Comparison of ENCODE assay signal across 29 mouse cellular contexts in genomic region chr16:32948656-32949055, GRCm38 (mm10). TPM values are rescaled to one million over a fixed set of nuclear protein-coding genes. Genes with fewer than 3 reads are reported as not detected.
DNase-seq lines count a peak whose midpoint lies in the region; ATAC-seq and TF ChIP-seq lines count a peak whose summit lies in the region.
"Had no signal": no experiment of that assay in that cellular context is flagged by ENCODE, and none has a peak within 500 bp of the region (broad histone marks: within the 10 kb centered on the region; RNA-seq: fewer than 3 reads in every experiment).

No protein-coding gene starts in this region.

- H3K4me3 ChIP-seq in gastrocnemius, adult 2 months, result no peak overlapping the region
- no peak overlapping the region for H3K4me3 ChIP-seq in lung, postnatal 0 days (ENCODE audit: low read depth, low read length)
- H3K4me3 ChIP-seq: embryonic facial prominence, embryonic 12.5 days; embryonic facial prominence, embryonic 15.5 days; erythroblast, embryonic 14.5 days; forebrain, embryonic 12.5 days; heart, embryonic 12.5 days; heart, embryonic 15.5 days; intestine, embryonic 15.5 days; kidney, embryonic 15.5 days had no signal

- no peaks in the 10 kb centered on the region for H3K4me1 ChIP-seq in lung, postnatal 0 days (ENCODE audit: insufficient read depth, low read depth, low read length)
- H3K4me1 ChIP-seq: embryonic facial prominence, embryonic 12.5 days; forebrain, embryonic 12.5 days; intestine, embryonic 15.5 days had no signal

- H3K36me3 ChIP-seq in lung, postnatal 0 days (ENCODE audit: insufficient read depth, low read length), result no peaks in the 10 kb centered on the region
- H3K36me3 ChIP-seq: intestine, embryonic 15.5 days had no signal

- no peak for TF ChIP-seq EP300 in lung, postnatal 0 days (IDR thresholded peaks at IDR 0.05)

- H3K27me3 ChIP-seq in lung, postnatal 0 days (replicated peaks; ENCODE audit: insufficient read depth, low read length), result no peaks in the 10 kb centered on the region
- H3K27me3 ChIP-seq: embryonic facial prominence, embryonic 12.5 days; embryonic facial prominence, embryonic 15.5 days; forebrain, embryonic 12.5 days; heart, embryonic 12.5 days; heart, embryonic 15.5 days; intestine, embryonic 15.5 days; kidney, embryonic 15.5 days had no signal

- DNase-seq in gastrocnemius, adult 2 months, result peak; percentile 29
- DNase-seq in gastrocnemius, postnatal 10 days, result no peak
- peak; percentile 64 for DNase-seq in A20 (ENCODE audit: low read depth, low spot score)
- peak; percentile 22 for DNase-seq in CD4-positive helper T cell, adult 2 months (ENCODE audit: low read depth, low spot score)
- peak; percentile 52 for DNase-seq in induced T-regulatory cell, adult 2 months (ENCODE audit: low read depth)
- no peak for DNase-seq in lung, postnatal 4 days
- no peak for DNase-seq in lung, postnatal 0 days (ENCODE audit: low spot score)
- DNase-seq: adrenal gland, adult 2 months; adrenal gland, postnatal 14 days; cerebellum, adult 11-12 months; cerebellum, adult 9-10 months; cerebellum, postnatal 25 days; gastrocnemius, postnatal 36 days; heart, adult 18-20 months; heart, postnatal 10 days; heart, postnatal 4 days; kidney, adult 11 months; kidney, adult 8-10 months had no signal

- H3K27ac ChIP-seq in gastrocnemius, adult 2 months, result peak overlapping the region; percentile 62
- no peak overlapping the region for H3K27ac ChIP-seq in lung, postnatal 0 days (ENCODE audit: low read length)
- H3K27ac ChIP-seq: embryonic facial prominence, embryonic 12.5 days; embryonic facial prominence, embryonic 15.5 days; forebrain, embryonic 12.5 days; heart, embryonic 15.5 days; hindbrain, embryonic 14.5 days; hindbrain, postnatal 0 days; intestine, embryonic 15.5 days; kidney, embryonic 15.5 days had no signal

- ATAC-seq in lung, postnatal 0 days, result no peak
- ATAC-seq: forebrain, embryonic 16.5 days; hindbrain, postnatal 0 days; intestine, embryonic 15.5 days had no signal

- no peak overlapping the region for H3K4me2 ChIP-seq in lung, postnatal 0 days (replicated peaks; ENCODE audit: low read depth, low read length)
- H3K4me2 ChIP-seq: embryonic facial prominence, embryonic 12.5 days; embryonic facial prominence, embryonic 15.5 days; forebrain, embryonic 12.5 days; heart, embryonic 12.5 days; heart, embryonic 15.5 days; hindbrain, embryonic 14.5 days; intestine, embryonic 15.5 days; kidney, embryonic 15.5 days had no signal

- no peak overlapping the region for H3K9ac ChIP-seq in lung, postnatal 0 days (replicated peaks; ENCODE audit: low read depth)
- H3K9ac ChIP-seq: embryonic facial prominence, embryonic 12.5 days; embryonic facial prominence, embryonic 15.5 days; forebrain, embryonic 12.5 days; heart, embryonic 12.5 days; heart, embryonic 15.5 days; hindbrain, embryonic 14.5 days; intestine, embryonic 15.5 days; kidney, embryonic 15.5 days had no signal

- intact Hi-C loops in gastrocnemius, adult 2 months (cut with DNase I), result loop anchor here (5.0 kb wide), 1 partner anchor 136 kb away; the partner anchor contains the start of gene Smbd1

- TF ChIP-seq CTCF in gastrocnemius, adult 2 months (IDR thresholded peaks at IDR 0.05), result no peak
- TF ChIP-seq CTCF in lung, postnatal 0 days (IDR thresholded peaks at IDR 0.05), result no peak

- 84% methylated on average over 5 of the region's 5 CpGs for WGBS in lung, postnatal 0 days

- no peaks in the 10 kb centered on the region for H3K9me3 ChIP-seq in lung, postnatal 0 days (ENCODE audit: low read length)
- H3K9me3 ChIP-seq: embryonic facial prominence, embryonic 12.5 days; embryonic facial prominence, embryonic 15.5 days; forebrain, embryonic 12.5 days; heart, embryonic 12.5 days; intestine, embryonic 15.5 days; kidney, embryonic 15.5 days had no signal

RNA-seq across cellular contexts. Expression of gene Lrch3, which starts 34.8 kb away (rescaled TPM):
- 10 to 100 TPM; 14.1 to 16.0 TPM for total RNA-seq in gastrocnemius, adult 2 months (2021)
- total RNA-seq in gastrocnemius, postnatal 10 days (2021), result 10 to 100 TPM; 21.3 to 26.4 TPM
- 15.7 and 17.3 TPM in 2 replicates for polyA plus RNA-seq in lung, postnatal 0 days (2015; fragmentation: Nextera tagmentation; extraction: Ambion mirVana)

Comparison
In these comparisons a context has a peak if more than half of its experiments do, and no peak if none do; other contexts are left out.
1. DNase-seq: peak in gastrocnemius, adult 2 months (single experiment), A20 (single experiment), CD4-positive helper T cell, adult 2 months (single experiment) and induced T-regulatory cell, adult 2 months (single experiment); none in gastrocnemius, postnatal 10 days (single experiment), lung, postnatal 4 days (0 of 2) and lung, postnatal 0 days (single experiment).